Mouse (Mus musculus) c-Kit-negative CD71-positive TER-119-positive erythroid progenitor cells, embryonic 14.5 days (primary cell): ENCODE measurements around the gene Mgll.

Experiments used
- DNase-seq: peaks from one replicate; pipeline ENCODE4 v3.0.0-alpha.2; 2013; ENCODE audit warnings: low read depth, low spot score

The Mgll gene

GRCm38 (mm10) chr6:88843781-88844725 lies 119.8 kb downstream of the Mgll start:
- DNase-seq, result no peak

- DNase-seq, result no peak
Observed at GRCm38 (mm10) chr6:88844901-88845565, 120.8 kb downstream of the Mgll start.

GRCm38 (mm10) chr6:88847571-88847970 lies 123.4 kb downstream of the Mgll start:
- no peak for DNase-seq

- no peak for DNase-seq
Observed at GRCm38 (mm10) chr6:88849270-88849669, 125.1 kb downstream of the Mgll start.

GRCm38 (mm10) chr6:88850034-88850433 lies 125.8 kb downstream of the Mgll start:
- no peak for DNase-seq

GRCm38 (mm10) chr6:88854509-88854908 lies 130.3 kb downstream of the Mgll start:
- DNase-seq, result no peak

- peak; percentile 82 for DNase-seq
Observed at GRCm38 (mm10) chr6:88855636-88856035, 131.4 kb downstream of the Mgll start.

- no peak for DNase-seq
Observed at GRCm38 (mm10) chr6:88857249-88857648, 133.0 kb downstream of the Mgll start.

GRCm38 (mm10) chr6:88857830-88858229 lies 133.6 kb downstream of the Mgll start:
- no peak for DNase-seq

GRCm38 (mm10) chr6:88858341-88858740 lies 134.1 kb downstream of the Mgll start:
- no peak for DNase-seq

GRCm38 (mm10) chr6:88860914-88861313 lies 136.7 kb downstream of the Mgll start:
- peak; percentile 32 for DNase-seq

GRCm38 (mm10) chr6:88865704-88866103 lies 141.5 kb downstream of the Mgll start:
- no peak for DNase-seq

GRCm38 (mm10) chr6:88869459-88869858 lies 145.2 kb downstream of the Mgll start:
- DNase-seq, result no peak

- no peak for DNase-seq
Observed at GRCm38 (mm10) chr6:88870594-88870993, 146.4 kb downstream of the Mgll start.

GRCm38 (mm10) chr6:88871546-88871945 lies 147.3 kb downstream of the Mgll start:
- DNase-seq, result no peak

GRCm38 (mm10) chr6:88872811-88873210 lies 148.6 kb downstream of the Mgll start:
- no peak for DNase-seq

GRCm38 (mm10) chr6:88873965-88874867 lies 150.0 kb downstream of the Mgll start:
- no peak for DNase-seq

- DNase-seq, result no peak
Observed at GRCm38 (mm10) chr6:88874868-88875508, 150.8 kb downstream of the Mgll start, which contains the start of gene Podxl2. TSS of gene Podxl2 (minus strand) at chr6:88875044.
